Mouse (Mus musculus): ENCODE results near the gene Map3k5.

DNA sequence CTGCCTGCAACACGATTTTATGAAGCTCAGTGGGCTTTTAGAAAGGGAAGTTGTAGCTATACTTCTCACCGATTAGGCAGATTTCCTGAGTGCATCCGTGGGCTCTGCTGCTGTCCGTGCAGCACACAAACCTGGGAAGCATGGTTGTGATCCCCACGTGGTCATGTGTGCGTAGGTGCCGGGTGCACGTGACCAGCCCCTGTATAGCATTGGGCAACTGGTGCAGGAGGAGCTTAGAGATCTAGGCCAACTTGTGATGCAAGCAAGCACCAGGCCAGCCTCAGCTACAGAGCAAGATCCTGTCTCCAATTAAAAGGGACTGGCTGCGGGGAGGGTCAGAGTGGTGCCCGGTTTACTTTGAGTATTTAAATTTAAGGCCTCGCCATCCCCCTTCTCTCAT is 232.5 kb downstream of the Map3k5 start:
- TF ChIP-seq POLR2A (IDR thresholded peaks at IDR 0.05; ENCODE audit: borderline replicate concordance, insufficient read depth, low read length) (no peak), CTCF (IDR thresholded peaks at IDR 0.05; ENCODE audit: borderline replicate concordance, insufficient read depth, low read depth, low read length) (no peak)

Measured in cerebellum, adult 2 months (tissue).